8 mouse cellular contexts compared by ENCODE assay signal in genomic region chr1:91297799-91298744, GRCm38 (mm10). TPM values are rescaled to one million over a fixed set of nuclear protein-coding genes. Genes with fewer than 3 reads are reported as not detected.
DNase-seq lines count a peak whose midpoint lies in the region; ATAC-seq lines count a peak whose summit lies in the region.

TSS of gene Scly (plus strand) at chr1:91298338.

- 0 out of 2 replicates have a peak, but pooled peaks cover 1% of the 10 kb centered on the region for H3K36me3 ChIP-seq in hindbrain, embryonic 14.5 days (replicated peaks; ENCODE audit: control insufficient read depth, insufficient read depth)

- WGBS in hindbrain, embryonic 14.5 days = under 1% methylated on average over 62 of the region's 65 CpGs

- no peaks in the 10 kb centered on the region for H3K27me3 ChIP-seq in hindbrain, embryonic 14.5 days (ENCODE audit: control insufficient read depth, insufficient read depth, low read length)

- DNase-seq in R1 (ENCODE audit: low read depth, low spot score) = peak; percentile 91
- DNase-seq in cerebellum, postnatal 25 days = peak; percentile 95 to 97
- DNase-seq in frontal cortex, postnatal 25 days (ENCODE audit: low spot score in 2 of 2) = peak; percentile 87 to 92
- DNase-seq in hindbrain, embryonic 14.5 days (ENCODE audit: low spot score) = peak; percentile 89
- DNase-seq in layer of hippocampus, postnatal 36 days = peak; percentile 93 to 95
- DNase-seq in lung, postnatal 36 days = peak; percentile 97
- peak; percentile 96 for DNase-seq in retina, postnatal 1 day
- DNase-seq in urinary bladder, adult 18-20 months (ENCODE audit: low spot score in 2 of 2) = peak; percentile 92 to 93

- H3K4me1 ChIP-seq in hindbrain, embryonic 14.5 days (replicated peaks; ENCODE audit: control insufficient read depth, insufficient read depth, low read length) = peaks cover 11% of the 10 kb centered on the region; the same call in 1 of the 2 replicates

- peak within 1 kb of the TSS; percentile 63 for H3K4me2 ChIP-seq in hindbrain, embryonic 14.5 days (replicated peaks)

- H3K9ac ChIP-seq in hindbrain, embryonic 14.5 days = peak within 1 kb of the TSS; percentile 90

- H3K9me3 ChIP-seq in hindbrain, embryonic 14.5 days (ENCODE audit: control insufficient read depth, low read length) = no peaks in the 10 kb centered on the region

- no peak within 1 kb of the TSS for H3K27ac ChIP-seq in hindbrain, embryonic 14.5 days

- ATAC-seq in hindbrain, embryonic 14.5 days (ENCODE audit: low FRiP score) = peak; percentile 99

- H3K4me3 ChIP-seq in hindbrain, embryonic 14.5 days (replicated peaks; ENCODE audit: low read length) = peak within 1 kb of the TSS; percentile 91

RNA-seq across cellular contexts. Expression of gene Scly, which starts in this region (rescaled TPM):
- 9.7 and 10.5 TPM in 2 replicates for polyA plus RNA-seq in hindbrain, embryonic 14.5 days (2014; fragmentation: Nextera tagmentation; extraction: Ambion mirVana)
- 10 to 100 TPM; 19.8 to 22.3 TPM for total RNA-seq in layer of hippocampus, postnatal 36 days (2021)
